Mouse (Mus musculus): Measurements from ENCODE around the gene Cd163.

Gene Cd163

GRCm38 (mm10) chr6:124364328-124364727 lies 59.9 kb downstream of the Cd163 start:
- no peak for DNase-seq (ENCODE audit: low read depth)

GRCm38 (mm10) chr6:124373584-124374206 lies 69.2 kb downstream of the Cd163 start:
- DNase-seq (ENCODE audit: low read depth): no peak

GRCm38 (mm10) chr6:124374683-124375082 lies 70.2 kb downstream of the Cd163 start:
- DNase-seq (ENCODE audit: low read depth): no peak

- no peak for DNase-seq (ENCODE audit: low read depth)
These were observed 71.0 kb downstream of the Cd163 start for GRCm38 (mm10) chr6:124375435-124375884.

GRCm38 (mm10) chr6:124376311-124376710 lies 71.9 kb downstream of the Cd163 start:
- DNase-seq (ENCODE audit: low read depth): no peak

GRCm38 (mm10) chr6:124377494-124378255 lies 73.2 kb downstream of the Cd163 start:
- DNase-seq (ENCODE audit: low read depth): no peak

- DNase-seq (ENCODE audit: low read depth): peak; percentile 80
These were observed 74.9 kb downstream of the Cd163 start for GRCm38 (mm10) chr6:124379331-124379730.

Data from NIH3T3 (cell line).